Mouse (Mus musculus) ES-E14 (cell line): ENCODE measurements at regions not wholly inside any gene's neighbourhood (a gene's known extent, or its start where the extent isn't known, plus 50 kb on each side); places are given as distances from the start of the nearest gene placed in this dataset.

Source experiments
- CHD2 ChIP-seq: IDR thresholded peaks from 2 replicates; pipeline ENCODE4 v1.6.1; 2014; ENCODE audit warnings: mild to moderate bottlenecking, low read depth, low read length, inconsistent platforms
- HCFC1 ChIP-seq: IDR thresholded peaks from 2 replicates; pipeline ENCODE4 v1.6.1; 2012; ENCODE audit warnings: low read length, inconsistent platforms, borderline replicate concordance; ENCODE audit not compliant: insufficient read depth
- MAFK ChIP-seq: IDR thresholded peaks from 2 replicates; pipeline ENCODE4 v1.6.1; 2014; ENCODE audit warnings: mild to moderate bottlenecking, low read depth, low read length, inconsistent platforms; ENCODE audit not compliant: insufficient read depth

DNA sequence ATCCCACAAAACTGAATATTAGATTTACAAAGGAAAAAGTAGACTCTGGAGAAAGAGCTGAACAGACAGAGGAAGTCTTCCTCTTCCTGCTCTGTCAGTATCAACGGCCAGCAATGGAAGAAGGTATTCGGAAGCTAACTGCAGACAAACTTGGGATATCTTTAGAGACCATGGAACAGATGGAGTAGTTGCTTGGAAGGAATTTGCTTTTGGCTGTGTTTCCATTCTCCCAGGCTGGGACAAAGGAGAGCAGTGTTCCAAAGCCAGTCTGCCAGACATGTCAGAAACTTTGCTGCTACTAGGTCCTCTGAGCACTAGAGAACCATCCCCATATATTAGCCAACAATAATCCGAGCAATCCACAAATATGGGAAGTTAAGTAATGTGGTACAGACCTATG is 132.5 kb upstream of the Usp38 start:
- TF ChIP-seq HCFC1: no peak
- no peak for TF ChIP-seq CHD2
- no peak for TF ChIP-seq MAFK
